In the genomic region with DNA sequence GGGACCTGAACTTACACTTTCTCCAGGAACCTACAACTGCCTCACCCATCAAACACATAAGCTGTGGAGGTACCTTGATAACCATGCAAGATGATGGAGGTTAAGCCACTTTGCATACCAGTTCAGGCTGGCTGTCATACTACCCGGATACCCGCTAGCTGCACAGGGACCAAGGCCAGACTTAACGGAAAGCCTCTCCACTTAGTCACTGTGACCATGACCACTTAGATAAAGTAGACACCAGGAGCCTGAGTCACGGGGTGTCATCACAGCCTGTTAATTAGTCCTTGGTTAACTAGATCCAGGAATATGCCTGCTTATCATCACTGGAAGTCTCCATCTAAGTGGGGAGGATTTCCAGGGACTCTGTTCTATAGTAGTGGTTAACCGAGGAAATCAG, we compare ENCODE assay signal across 16 mouse cellular contexts.
DNase-seq lines count a peak whose midpoint lies in the region; ATAC-seq lines count a peak whose summit lies in the region.
"Had no signal": no experiment of that assay in that cellular context is flagged by ENCODE, and none has a peak within 500 bp of the region (broad histone marks: within the 10 kb centered on the region; RNA-seq: fewer than 3 reads in every experiment).

No protein-coding gene starts in this region.

- ATAC-seq in megakaryocyte-erythroid progenitor cell, adult 5-6 weeks (replicated peaks; ENCODE audit: low FRiP score, low TSS enrichment, poor library complexity, severe bottlenecking), result no peak
- ATAC-seq: CD4-positive, CD25-positive, alpha-beta regulatory T cell, adult 4 months; forebrain, embryonic 13.5 days; forebrain, embryonic 15.5 days; forebrain, postnatal 0 days had no signal

- DNase-seq in adrenal gland, adult (ENCODE audit: inconsistent age in 2 of 2, low spot score in 1 of 2), result peak; percentile 38 to 74
- DNase-seq in adrenal gland, postnatal 10 days, result no peak
- peak; percentile 41 for DNase-seq in adrenal gland, adult 8-10 months
- no peak for DNase-seq in adrenal gland, adult 18-20 months (ENCODE audit: low spot score in 2 of 2)
- DNase-seq in adrenal gland, postnatal 36 days, result peak; percentile 34 to 48
- DNase-seq: B cell, adult 2 months; cerebellum, adult 11-12 months; cerebellum, adult 2 months; cerebellum, adult 9-10 months; cerebellum, postnatal 10 days; cerebellum, postnatal 25 days; forebrain, postnatal 0 days had no signal

Comparison
In these comparisons a context has a peak if more than half of its experiments do, and no peak if none do; other contexts are left out.
1. DNase-seq: peak in adrenal gland, adult (2 of 2), adrenal gland, adult 8-10 months (single experiment) and adrenal gland, postnatal 36 days (2 of 2); none in adrenal gland, postnatal 10 days (single experiment) and adrenal gland, adult 18-20 months (0 of 2).